Mouse (Mus musculus) E14TG2a.4 (cell line): ENCODE data around the gene Msln.

Source experiments
- CTCF ChIP-seq: conservative IDR thresholded peaks from 2 replicates; pipeline ENCODE4 v1.5.1; 2014; ENCODE audit warnings: low read length
- NANOG ChIP-seq: IDR thresholded peaks from 2 replicates; pipeline ENCODE4 v1.6.1; 2014; ENCODE audit warnings: borderline replicate concordance, low read length, mixed read lengths
- POU5F1 ChIP-seq: IDR thresholded peaks from 2 replicates; pipeline ENCODE4 v1.6.1; 2014; ENCODE audit warnings: low read length, borderline replicate concordance

- TF ChIP-seq CTCF, result no peak
- TF ChIP-seq POU5F1, result no peak
- no peak for TF ChIP-seq NANOG
These were observed 15.3 kb downstream of the Msln start for GRCm38 (mm10) chr17:25738861-25739260.
